In genomic region chr6:17051432-17052025, GRCm38 (mm10) we compare ENCODE assay signal across 10 mouse cellular contexts.
"Had no signal": no experiment of that assay in that cellular context is flagged by ENCODE, and none has a peak within 500 bp of the region (broad histone marks: within the 10 kb centered on the region; RNA-seq: fewer than 3 reads in every experiment).

No protein-coding gene starts in this region.

- H3K9me3 ChIP-seq: limb, embryonic 15.5 days; liver, embryonic 12.5 days; midbrain, embryonic 13.5 days; neural tube, embryonic 15.5 days had no signal

- H3K27ac ChIP-seq: limb, embryonic 15.5 days; liver, embryonic 12.5 days; midbrain, embryonic 13.5 days; neural tube, embryonic 15.5 days had no signal

- H3K36me3 ChIP-seq: limb, embryonic 15.5 days; liver, embryonic 12.5 days; midbrain, embryonic 13.5 days; neural tube, embryonic 15.5 days had no signal

- DNase-seq: kidney, adult 18-20 months; kidney, postnatal 10 days; right cerebral cortex, adult 18-20 months; right cerebral cortex, postnatal 25 days; thymus, postnatal 4 days had no signal

- H3K9ac ChIP-seq: limb, embryonic 15.5 days; liver, embryonic 12.5 days; midbrain, embryonic 13.5 days; neural tube, embryonic 15.5 days had no signal

- H3K4me3 ChIP-seq: limb, embryonic 15.5 days; liver, embryonic 12.5 days; midbrain, embryonic 13.5 days; myocyte; neural tube, embryonic 15.5 days had no signal

- H3K4me2 ChIP-seq: limb, embryonic 15.5 days; liver, embryonic 12.5 days; midbrain, embryonic 13.5 days; neural tube, embryonic 15.5 days had no signal

- H3K4me1 ChIP-seq: limb, embryonic 15.5 days; liver, embryonic 12.5 days; midbrain, embryonic 13.5 days; neural tube, embryonic 15.5 days had no signal

- H3K27me3 ChIP-seq: limb, embryonic 15.5 days; liver, embryonic 12.5 days; midbrain, embryonic 13.5 days; neural tube, embryonic 15.5 days had no signal

- ATAC-seq: liver, embryonic 12.5 days; midbrain, embryonic 13.5 days had no signal
